Mouse (Mus musculus) urinary bladder, adult 18-20 months (tissue): ENCODE data around the gene Fam180a.
"Not testable (repeated sequence)": the region's sequence is repeated elsewhere in the genome, so short reads cannot be mapped to it uniquely, and the experiment has no call there.

Experiments used
- DNase-seq, 2 experiments: peaks; one replicate each; pipeline ENCODE4 v3.0.0; 2022; ENCODE audit warnings: low spot score in 2 of 2, mixed read lengths in 2 of 2

The Fam180a gene

DNA sequence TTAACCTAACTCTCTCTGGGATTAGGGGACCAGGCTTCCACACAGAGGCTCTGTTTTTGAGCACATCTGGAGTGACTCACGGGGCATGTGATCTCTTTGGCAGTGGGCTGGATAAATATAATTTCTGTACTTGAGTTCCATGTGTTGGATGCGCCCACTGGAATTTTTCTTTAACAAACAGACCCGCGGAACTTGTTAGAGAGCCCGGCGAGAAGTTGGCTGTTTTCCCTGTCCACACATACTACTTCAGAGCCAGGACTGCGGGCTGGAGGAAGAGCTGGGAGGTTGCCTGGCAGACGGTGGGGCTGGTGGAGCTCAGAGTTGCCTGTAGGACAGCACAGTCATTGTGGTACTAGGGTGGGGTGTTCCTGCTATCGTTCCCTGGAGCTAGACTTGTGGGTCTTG, at the start of gene Fam180a:
Gene Fam180a, minus strand, starts transcription at position 31 of the 405 bp plus-strand sequence.
- DNase-seq: peak in 1 of 2 experiments; percentile 55

DNA sequence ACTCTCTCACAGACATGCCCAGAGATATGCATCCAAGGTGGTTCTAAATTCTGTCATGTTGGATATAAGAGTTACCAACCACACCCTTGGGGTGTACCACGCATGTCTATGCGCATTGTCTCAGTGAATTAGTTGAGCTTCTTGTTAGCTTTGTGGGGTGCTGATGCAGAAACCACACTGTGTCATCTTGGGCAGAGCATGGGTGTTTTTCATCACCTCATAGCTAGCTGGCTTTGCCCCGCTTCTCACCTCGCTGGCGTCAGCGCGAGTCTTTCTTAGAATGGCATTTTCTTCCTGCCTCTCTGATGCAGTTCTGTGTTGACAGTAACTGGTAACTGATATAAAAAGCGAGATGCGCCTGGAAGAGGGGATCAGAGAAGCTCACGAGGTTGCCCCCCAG, 48.1 kb upstream of the Fam180a start:
- DNase-seq: no peak

DNA sequence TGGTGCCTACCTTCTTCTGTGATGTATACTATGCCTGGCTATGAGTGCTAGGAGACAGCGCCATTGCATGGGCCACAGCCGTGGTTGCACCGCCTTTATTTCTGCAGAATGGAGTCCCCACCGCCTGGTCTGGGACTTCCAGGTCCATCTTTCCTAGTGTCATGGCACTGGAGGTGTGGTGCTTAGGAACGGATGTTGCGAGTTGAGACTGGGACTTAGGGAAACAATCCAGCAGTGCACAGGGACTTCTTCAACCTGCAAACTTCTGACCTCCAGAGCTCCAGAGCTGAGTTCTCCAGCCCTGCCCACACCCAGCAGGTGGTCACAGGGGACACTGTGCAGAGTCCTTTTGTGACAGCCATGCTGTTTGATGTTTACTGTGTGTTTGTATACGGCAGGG, 44.4 kb upstream of the Fam180a start:
- DNase-seq: no peak

DNA sequence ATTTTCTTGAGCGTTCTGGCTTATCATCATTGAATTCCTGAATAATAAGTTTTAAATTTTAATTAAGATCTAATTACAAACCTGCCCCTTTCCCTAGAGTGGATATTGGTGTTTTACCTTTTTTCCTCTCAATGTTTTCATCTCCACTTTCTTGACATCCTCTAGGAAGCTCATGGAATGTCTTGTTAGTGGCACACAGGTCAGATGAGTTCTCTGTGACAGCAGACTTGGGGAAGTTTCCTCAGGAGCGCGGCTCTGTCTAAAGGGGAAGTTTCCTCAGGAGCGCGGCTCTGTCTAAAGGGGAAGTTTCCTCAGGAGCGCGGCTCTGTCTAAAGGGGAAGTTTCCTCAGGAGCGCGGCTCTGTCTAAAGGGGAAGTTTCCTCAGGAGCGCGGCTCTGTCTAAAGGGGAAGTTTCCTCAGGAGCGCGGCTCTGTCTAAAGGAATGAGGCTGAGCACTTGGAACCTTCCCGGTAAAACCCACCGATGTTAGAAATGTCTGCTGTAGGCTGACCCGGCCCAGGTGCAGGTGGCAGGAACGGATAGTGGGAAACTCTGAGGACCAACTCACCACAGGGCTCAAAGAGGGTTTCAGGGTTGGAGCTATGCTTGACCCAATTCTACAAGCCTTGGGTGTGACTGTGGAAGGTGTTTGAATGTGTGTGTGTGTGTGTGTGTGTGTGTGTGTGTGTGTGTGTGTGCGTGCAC, 43.8 kb upstream of the Fam180a start:
- not testable (repeated sequence) for DNase-seq

DNA sequence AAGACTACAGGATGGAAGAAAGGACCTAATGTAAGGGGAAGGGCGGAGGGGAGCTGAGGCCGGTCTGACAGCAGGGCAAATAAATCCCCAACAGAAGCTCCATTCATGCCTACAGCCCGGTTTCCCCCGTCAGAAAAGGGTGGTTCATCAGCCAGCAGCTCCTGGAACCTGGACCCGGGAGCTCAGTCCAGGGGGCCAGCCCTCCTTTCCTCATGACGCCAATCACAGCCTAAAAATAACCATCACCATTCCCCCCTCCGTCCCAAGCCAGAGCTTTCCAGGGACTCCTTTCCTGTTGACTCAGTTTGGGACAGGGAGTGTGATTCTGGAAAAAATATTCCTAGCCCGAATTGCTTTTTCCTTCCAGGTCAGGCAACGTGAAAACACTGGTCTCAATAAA, 36.7 kb upstream of the Fam180a start:
- DNase-seq: no peak

DNA sequence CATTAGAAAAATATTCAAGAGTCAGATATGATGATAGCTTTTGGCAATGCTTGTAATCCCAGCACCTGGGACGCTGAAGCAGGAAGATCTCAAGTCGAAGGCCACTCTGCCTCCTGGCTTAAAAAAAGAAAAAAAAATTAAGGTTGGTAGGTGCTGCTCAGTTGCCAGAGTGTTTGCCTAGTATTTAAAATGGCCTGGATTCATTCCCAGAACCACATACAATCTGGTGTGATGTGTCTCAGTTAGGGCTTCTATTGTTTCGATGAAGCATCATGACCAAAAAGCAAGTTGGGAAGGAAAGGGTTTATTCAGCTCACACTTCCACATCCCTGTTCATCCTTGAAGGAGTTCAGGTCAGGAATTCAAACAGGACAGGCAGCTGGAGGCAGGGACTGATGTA, 29.4 kb upstream of the Fam180a start:
- no peak for DNase-seq

DNA sequence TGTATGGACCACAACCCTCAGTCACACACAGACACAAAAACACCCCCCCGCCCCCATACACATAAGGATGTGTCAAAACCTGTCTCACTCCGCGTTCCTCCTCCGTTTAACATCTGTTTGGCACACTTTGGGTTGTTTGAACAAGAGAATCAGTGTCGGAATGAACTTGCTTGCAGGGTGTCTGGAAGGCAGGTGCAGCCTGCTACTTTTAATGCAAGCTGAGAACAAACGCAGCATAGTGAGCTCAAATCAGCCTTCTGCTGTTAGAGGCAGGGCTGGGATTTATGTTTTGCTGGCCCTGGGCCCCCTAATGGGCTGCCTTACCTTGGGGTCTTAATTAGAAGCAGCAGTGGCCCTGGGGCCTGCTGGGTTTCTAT, 28.7 kb upstream of the Fam180a start:
- no peak for DNase-seq

DNA sequence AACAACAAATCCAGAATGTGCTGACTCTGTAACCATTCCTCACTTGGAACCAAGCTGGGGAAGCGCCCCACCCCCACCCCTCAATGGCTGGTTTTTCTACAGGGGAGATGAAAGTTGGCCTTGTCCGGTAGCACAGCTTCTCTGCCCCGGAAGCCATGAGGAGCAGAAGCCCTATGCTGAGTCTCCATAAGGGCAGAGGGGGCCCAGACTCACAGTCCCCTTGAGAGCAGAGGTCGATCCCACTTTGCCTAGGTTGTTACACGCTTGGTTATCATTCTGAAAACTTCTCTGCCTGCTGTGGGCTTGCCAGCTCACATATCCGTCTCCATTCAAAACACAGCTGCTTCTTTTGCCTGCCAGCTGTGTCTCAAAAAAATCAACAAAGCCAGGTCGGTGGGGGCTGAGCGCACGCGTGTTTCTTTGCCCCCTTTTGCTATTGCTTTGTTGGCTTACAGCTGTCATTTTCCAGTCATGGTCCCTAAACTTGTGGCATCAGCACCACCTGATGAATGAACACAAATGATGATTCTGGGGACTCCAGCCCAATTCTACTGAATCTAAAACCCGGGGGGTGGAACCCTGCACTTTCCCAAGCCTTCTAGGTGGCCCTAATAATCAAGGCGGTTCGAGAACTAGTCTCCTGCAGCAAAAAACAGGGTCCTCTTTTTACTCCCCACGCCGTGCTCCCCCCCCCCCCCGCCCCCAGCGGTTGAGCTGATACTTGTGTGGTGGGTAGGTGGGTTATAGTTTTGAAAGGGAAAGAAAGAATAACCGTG, 28.1 kb upstream of the Fam180a start:
- DNase-seq: no peak

DNA sequence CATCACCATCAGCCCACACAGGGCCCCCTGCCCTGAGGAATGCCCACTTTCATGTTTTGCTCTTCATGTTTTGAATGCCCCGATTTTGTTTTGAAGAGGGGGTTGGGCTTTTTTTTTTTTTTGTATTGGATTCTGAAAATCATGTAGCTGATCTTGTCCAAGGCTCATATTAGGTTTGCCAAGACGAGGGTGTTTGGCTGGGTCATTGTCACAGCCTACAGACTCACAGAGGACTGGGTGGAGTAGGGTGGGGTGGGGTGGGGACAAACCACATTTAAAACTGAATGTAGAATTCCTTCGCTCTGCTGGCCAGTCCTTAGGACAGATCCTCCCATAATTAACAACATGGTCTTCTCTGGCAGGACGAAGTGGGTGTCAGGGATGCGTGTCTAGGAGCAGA, 27.5 kb upstream of the Fam180a start:
- DNase-seq: no peak

DNA sequence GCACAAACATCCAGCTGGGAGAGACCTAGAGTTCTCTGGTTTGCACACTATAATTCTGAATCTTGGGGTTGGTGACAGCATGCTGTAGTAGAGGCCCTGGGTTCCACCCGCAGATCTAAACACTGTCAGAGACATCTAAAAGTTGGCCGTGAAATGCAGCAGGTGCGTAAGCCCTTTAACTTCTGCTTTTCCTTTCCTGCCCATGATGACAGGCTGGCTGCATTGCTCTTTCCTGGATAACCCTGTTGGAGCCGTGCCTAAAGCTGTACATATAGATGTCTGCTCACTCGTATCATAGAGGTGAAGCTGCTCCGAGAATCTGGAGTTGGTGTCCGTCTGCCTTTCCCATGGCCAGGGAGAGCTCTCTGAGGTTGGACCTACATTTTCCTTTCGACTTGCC, 26.9 kb upstream of the Fam180a start:
- DNase-seq: no peak

DNA sequence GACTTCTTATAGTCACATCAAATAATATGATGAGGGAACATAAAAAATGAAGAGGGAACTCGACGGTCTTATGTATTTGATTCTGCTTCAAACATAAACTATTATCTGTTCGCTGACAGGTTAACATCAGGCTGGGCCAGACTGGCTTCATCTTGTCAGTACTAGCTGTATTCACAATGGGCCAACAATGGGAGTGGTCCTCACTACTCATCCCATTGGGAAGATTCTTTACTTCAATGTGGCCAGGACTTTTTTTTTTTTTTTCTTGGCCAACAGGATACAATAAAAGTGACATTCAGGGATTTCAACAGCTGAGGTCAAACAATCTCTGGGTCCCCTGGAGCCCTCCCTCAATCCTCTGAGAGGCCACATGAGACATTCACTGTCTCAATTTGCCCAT, 25.9 kb upstream of the Fam180a start:
- no peak for DNase-seq

DNA sequence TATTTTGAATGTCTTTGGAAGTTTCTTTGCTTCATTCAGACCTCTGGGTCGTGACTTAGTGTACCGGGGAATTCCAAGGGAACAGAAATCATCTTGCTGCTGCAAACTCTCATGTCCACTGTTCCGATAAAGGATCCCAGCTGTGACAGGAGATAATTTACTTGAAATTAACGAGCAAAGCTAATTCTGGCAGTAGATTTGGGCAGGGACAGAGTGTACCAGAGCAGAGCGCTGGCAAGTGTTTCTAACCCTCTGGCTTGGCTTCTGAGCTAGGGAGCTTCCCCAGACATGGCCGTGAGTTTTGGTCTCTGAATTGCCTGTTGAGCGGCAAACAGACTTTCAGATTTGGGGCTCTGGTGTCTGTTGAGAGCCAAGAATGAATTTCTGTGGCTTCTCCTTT, 23.8 kb upstream of the Fam180a start:
- peak in 1 of 2 experiments; percentile 52 for DNase-seq

DNA sequence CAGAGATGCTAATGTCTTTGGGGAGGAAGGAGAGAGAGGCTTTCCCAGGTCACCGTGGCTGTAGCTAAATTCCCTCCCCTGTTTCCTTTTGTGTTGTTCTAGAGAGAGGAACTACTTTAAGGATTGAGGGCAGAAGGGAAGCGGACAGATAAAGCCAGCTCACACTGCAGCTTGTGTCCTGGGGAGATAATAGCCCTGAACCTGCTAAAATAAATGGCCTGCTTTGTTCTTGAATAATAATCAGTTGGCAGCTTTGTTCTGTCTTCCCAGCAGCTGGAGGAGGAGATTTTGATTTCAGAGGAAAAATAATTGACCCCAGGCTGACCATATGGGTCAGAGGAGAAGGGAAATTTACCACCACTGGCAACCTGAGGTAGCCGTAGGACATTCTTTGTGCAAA, 12.7 kb upstream of the Fam180a start:
- DNase-seq: no peak

DNA sequence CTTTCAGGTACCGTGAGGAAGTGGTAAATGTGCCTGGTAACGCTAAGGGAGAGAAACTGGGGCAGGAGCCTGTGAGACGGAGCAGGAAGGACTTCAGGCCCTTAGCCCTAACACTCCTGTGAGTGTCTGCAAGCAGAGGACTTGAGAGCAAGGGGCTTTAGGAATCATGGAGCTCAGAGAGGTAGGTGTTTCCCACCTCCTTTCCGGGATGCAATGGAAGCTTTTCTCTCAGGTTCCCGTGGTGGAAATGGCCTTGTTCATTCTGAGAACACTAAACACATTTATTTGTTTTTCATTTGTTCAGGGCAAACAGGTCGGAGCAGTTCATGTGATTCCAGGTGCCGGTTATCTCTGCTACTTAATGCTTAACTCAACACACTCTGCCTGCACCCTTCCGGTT, 11.9 kb upstream of the Fam180a start:
- no peak for DNase-seq

DNA sequence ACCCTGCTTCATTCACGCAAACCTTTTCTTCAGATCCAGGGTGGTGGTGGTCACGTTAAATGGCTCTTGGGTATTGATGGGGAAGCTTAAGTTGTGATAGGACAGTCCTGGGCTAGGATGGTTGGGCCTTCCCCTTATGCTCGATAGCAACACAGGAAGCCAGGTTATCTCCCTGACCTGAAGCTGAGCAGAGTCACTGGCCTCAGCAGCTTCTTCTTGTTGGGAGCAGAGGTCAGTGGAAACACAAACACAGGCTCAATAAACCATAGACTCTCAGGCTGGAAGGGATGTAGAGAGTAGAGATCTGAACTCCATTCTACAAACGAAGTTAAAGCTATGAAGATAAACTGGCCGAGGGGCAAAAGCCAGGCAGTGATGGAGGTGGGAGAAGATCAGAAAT, 9.5 kb upstream of the Fam180a start:
- no peak for DNase-seq

DNA sequence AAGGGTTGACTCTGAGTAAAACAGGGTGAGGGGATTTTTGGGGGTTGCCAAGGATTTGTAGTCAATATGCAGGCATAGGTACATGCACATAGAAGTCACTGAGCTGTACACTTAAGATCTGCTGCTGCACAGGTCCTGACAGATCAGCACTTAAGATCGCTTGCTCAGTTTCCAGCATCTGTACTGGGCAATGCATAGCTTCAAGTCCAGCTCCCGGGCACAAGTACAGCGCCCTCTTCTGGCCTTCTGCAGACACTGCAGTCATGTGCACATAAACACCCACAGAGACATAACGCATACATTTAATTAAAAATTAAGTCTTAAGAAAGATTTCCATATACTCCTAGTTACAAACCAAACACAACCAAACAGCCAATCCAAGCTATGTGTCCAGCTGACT, 8.3 kb upstream of the Fam180a start:
- no peak for DNase-seq

DNA sequence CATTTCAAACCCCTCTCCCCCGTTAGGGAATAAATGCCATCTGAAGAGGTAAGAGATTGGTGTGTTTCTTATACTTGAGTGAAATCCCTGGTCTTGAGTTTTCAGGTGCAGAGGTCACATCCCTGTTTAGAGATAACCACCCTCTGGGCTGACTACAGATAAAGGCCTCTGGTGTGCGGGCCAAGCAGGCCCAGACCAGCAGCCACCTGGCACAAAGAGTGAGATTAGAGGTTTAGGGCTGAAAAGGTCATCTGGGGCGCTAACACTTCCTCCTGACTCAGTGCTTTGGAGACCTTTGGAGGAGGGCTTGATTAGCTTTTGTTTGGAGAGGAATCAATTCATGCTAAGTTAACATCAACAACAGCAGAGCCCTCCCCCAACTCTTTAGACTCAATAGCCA, 7.7 kb upstream of the Fam180a start:
- peak in 1 of 2 experiments; percentile 49 for DNase-seq

DNA sequence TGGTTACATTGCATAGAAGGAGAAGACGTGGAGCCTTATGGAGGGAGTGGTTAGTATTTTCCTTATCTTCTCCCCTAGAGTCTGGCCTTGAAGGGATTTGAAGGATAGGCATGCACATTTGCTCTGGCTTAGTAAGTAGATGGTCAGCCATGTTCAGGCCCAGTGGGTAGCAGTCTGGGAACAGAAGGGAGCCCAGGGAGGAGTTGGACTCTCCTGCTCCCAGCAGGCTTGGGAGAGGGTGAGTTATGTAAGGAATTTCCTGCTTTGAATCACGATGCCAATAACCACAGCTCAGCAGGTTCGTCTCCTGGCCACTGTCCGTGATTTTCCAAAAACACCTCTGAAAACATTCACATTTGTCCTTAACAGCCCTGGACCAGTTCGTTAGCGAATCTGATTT, 4.9 kb upstream of the Fam180a start:
- DNase-seq: no peak

DNA sequence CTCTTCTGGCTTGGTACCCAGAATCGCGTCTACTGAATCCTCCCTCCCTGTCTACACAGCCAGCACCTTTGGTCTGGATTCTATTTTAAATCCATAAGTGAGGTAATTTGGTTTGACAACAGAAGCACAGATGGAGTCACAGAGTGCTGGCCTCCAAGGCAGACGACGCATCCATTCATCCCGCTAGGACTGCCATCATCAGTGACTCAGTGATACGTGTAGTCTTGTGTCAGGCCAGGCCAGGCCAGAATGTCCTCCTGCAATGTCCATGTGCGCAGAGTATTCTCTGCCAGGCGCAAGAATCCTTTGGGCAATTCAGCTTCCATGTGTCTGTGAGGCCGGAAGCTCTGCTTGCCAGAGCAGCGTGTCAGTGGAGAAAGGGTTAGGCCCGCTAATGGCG, 4.0 kb upstream of the Fam180a start:
- no peak for DNase-seq

DNA sequence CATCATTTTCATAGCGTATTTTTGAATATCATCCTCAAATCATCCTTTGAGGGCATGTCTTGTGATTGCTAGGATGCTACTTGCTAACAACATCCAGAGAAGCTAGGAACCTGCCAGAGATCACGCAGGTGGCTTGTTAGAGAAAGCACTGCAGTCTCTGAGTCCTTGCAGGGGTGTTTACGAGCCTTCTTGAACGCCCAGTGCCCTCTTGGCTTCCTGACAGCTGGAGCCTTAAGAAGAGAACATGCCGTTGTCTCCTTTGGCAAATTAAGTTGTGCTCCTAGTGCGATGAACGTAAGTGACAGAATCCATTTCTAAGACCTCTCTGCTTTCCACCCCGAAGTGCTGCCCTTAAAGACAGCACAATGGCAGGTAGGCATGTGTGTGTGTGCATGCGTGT, 1.6 kb downstream of the Fam180a start:
- no peak for DNase-seq

DNA sequence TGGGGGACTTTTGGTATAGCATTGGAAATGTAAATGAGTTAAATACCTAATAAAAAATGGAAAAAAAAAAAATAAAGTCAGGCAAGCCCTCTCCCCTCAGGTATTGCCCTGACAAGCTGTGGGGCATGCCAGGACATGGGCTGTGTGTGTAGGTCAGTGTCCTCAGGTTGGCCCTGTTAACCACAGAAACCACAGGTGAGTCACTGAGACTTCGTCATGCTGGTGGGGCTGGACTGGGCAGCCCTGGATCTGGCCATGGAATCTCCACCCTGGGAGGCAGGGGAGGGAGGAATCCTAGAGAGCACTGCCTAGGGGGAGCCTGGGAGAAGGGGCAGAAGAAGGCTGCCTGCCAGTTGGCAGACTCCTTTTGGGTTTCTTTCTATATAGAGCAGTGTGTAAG, 2.9 kb downstream of the Fam180a start:
- peak; percentile 70 to 85 for DNase-seq

DNA sequence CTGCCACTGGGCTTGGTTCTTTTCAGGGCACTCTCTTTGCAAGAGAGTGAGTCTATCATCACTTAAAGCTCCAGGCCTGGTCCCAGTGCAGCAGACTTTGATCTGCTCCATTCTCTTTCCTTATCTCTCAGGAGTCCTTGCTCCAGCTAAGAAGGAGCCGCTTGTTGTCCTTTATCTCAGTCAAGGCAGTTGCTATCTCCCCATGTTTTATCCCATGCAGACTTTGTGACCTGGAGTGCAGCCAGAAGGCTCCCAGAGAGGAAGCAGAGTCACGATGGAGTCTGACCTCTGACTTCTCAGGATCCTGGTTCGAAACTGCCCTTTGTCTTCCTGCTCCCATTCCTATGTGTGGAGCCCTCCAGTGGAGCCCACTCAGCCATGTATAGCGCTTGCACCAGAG, 4.8 kb downstream of the Fam180a start:
- no peak for DNase-seq

DNA sequence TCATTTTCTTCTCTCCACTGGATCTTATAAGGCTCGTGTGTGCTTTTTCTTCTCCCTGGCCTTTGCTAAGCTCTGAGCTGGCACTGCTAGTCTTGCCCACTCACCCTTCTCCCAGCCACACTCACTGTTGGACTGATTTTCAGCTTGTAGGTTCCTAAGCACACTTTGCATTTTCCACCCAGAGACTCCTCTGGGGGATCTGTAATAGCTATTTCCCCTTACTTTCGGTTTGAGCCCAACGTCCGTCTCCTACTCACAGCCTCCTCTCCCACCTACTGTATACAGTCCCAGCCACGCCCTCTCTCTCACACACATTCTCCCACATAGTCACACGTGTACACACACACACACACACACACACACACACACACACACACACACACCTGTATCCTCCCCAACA, 6.1 kb downstream of the Fam180a start:
- DNase-seq: no peak

DNA sequence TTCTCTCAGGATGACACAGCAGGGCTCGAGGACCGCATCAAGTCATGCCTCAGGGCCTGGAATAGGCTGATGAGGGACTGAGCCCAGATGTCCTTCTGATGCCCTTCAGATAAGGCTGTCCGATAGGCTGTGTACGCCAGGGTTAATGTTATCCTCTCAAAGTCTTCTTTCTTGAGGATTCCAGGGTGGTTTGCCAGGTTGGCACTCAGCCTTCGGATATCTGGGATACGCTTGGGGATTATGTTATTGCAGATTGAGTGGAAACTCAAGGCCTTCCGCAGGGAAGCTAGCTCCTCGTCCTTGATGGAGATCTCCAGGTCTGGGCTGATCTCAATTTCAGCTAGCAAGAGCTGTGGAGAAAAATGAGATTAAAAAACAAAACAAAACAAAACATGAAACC, 12.4 kb downstream of the Fam180a start:
- no peak for DNase-seq
